Comparison of ENCODE assay signal across 14 mouse cellular contexts in the genomic region with DNA sequence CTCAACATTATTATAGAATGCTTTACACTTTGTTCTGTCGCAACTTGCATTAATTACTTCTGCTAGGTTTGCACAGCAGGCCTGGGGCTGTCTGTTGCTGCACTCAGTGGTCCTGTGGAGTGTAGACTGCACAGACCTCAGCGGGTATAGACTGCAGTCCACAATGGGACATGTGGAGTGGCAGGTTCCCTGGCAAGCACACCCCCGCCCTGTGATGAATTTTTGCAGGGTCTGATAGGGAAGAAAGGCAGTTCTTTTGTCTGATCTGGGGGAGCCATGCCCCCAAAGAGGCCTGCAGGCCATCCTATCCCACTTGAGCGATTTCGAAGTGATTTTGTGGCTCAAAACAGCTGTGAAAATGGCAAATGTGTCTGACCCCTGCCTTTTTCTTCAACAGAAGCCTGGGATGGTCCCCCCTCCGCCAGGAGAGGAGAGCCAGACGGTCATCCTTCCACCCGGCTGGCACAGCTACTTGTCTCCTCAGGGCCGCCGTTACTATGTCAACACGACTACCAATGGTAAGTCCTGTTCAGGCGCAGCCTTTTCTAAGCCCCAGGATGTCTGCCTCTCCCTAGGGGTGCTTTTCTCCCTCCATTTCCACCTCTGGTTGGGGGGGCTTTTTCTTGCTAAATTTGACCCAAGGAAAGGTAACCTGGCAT.
DNase-seq lines count a peak whose midpoint lies in the region; ATAC-seq and TF ChIP-seq lines count a peak whose summit lies in the region.
"Had no signal": no experiment of that assay in that cellular context is flagged by ENCODE, and none has a peak within 500 bp of the region (broad histone marks: within the 10 kb centered on the region; RNA-seq: fewer than 3 reads in every experiment).

No protein-coding gene starts in this region.

- no peak for ATAC-seq in cerebellum, adult (ENCODE audit: insufficient number of reproducible peaks, low FRiP score, low TSS enrichment)
- peak; percentile 59; the same call in 1 of the 2 replicates for ATAC-seq in forebrain, embryonic 11.5 days (replicated peaks; ENCODE audit: low FRiP score)
- ATAC-seq in hindbrain, embryonic 14.5 days (ENCODE audit: low FRiP score), result peak; percentile 78; the same call in 1 of the 2 replicates
- no peak for ATAC-seq in midbrain, postnatal 0 days (ENCODE audit: low FRiP score)
- ATAC-seq in megakaryocyte progenitor cell, adult 5-6 weeks (replicated peaks; ENCODE audit: poor library complexity), result no peak

- H3K27me3 ChIP-seq in forebrain, embryonic 11.5 days (ENCODE audit: control insufficient read depth, insufficient read depth, low read length), result peaks cover 10% of the 10 kb centered on the region
- no peaks in the 10 kb centered on the region for H3K27me3 ChIP-seq in hindbrain, embryonic 14.5 days (ENCODE audit: control insufficient read depth, insufficient read depth, low read length)
- no peaks in the 10 kb centered on the region for H3K27me3 ChIP-seq in midbrain, postnatal 0 days (ENCODE audit: insufficient read depth, low read length)
- H3K27me3 ChIP-seq: limb, embryonic 15.5 days had no signal

- TF ChIP-seq CTCF in midbrain, postnatal 0 days (IDR thresholded peaks at IDR 0.05), result no peak

- H3K4me1 ChIP-seq in forebrain, embryonic 11.5 days (replicated peaks; ENCODE audit: control insufficient read depth, insufficient read depth, low read length), result 0 out of 2 replicates have a peak, but pooled peaks cover 2% of the 10 kb centered on the region
- H3K4me1 ChIP-seq in hindbrain, embryonic 14.5 days (replicated peaks; ENCODE audit: control insufficient read depth, insufficient read depth, low read length), result peaks cover 12% of the 10 kb centered on the region
- H3K4me1 ChIP-seq in midbrain, postnatal 0 days (ENCODE audit: insufficient read depth, low read length), result peaks cover 12% of the 10 kb centered on the region; the same call in 1 of the 2 replicates

- peak; percentile 80 to 86 for DNase-seq in cerebellum, postnatal 10 days
- DNase-seq in forebrain, embryonic 11.5 days (ENCODE audit: low spot score), result peak; percentile 52
- peak; percentile 46 for DNase-seq in hindbrain, embryonic 14.5 days (ENCODE audit: low spot score)
- DNase-seq in midbrain, postnatal 0 days (ENCODE audit: low spot score), result peak; percentile 67
- DNase-seq in frontal cortex, postnatal 25 days (ENCODE audit: low spot score in 2 of 2), result no peak
- no peak for DNase-seq in kidney, adult 9 months
- DNase-seq: adrenal gland, postnatal 36 days; cerebellum, adult 9-11 months; gastrocnemius, postnatal 25 days; heart, postnatal 10 days had no signal

- H3K27ac ChIP-seq in forebrain, embryonic 11.5 days (ENCODE audit: low read depth, low read length), result 0 out of 2 replicates have a peak overlapping the region, but pooled peaks have one; percentile 42
- H3K27ac ChIP-seq in hindbrain, embryonic 14.5 days, result peak overlapping the region; percentile 64
- H3K27ac ChIP-seq in midbrain, postnatal 0 days (ENCODE audit: low read depth, low read length), result peak overlapping the region; percentile 47; the same call in 1 of the 2 replicates
- H3K27ac ChIP-seq: limb, embryonic 15.5 days; stomach, postnatal 0 days had no signal

- H3K36me3 ChIP-seq in forebrain, embryonic 11.5 days (ENCODE audit: control insufficient read depth, insufficient read depth, low read length), result no peaks in the 10 kb centered on the region
- H3K36me3 ChIP-seq in hindbrain, embryonic 14.5 days (replicated peaks; ENCODE audit: control insufficient read depth, insufficient read depth), result no peaks in the 10 kb centered on the region
- H3K36me3 ChIP-seq in midbrain, postnatal 0 days (ENCODE audit: insufficient read depth, low read length), result no peaks in the 10 kb centered on the region
- H3K36me3 ChIP-seq: limb, embryonic 15.5 days had no signal

- no peak overlapping the region for H3K4me2 ChIP-seq in forebrain, embryonic 11.5 days (ENCODE audit: low read depth, low read length, severe bottlenecking)
- no peak overlapping the region for H3K4me2 ChIP-seq in hindbrain, embryonic 14.5 days (replicated peaks)
- no peak overlapping the region for H3K4me2 ChIP-seq in midbrain, postnatal 0 days (ENCODE audit: low read depth, low read length, poor library complexity, severe bottlenecking)
- H3K4me2 ChIP-seq: limb, embryonic 15.5 days had no signal

- H3K4me3 ChIP-seq in forebrain, embryonic 11.5 days (ENCODE audit: low read depth, low read length), result no peak overlapping the region
- no peak overlapping the region for H3K4me3 ChIP-seq in hindbrain, embryonic 14.5 days (replicated peaks; ENCODE audit: low read length)
- no peak overlapping the region for H3K4me3 ChIP-seq in midbrain, postnatal 0 days (ENCODE audit: low read depth, low read length)
- H3K4me3 ChIP-seq: limb, embryonic 15.5 days had no signal

- no peak overlapping the region for H3K9ac ChIP-seq in forebrain, embryonic 11.5 days (ENCODE audit: low read length)
- H3K9ac ChIP-seq in hindbrain, embryonic 14.5 days, result peak overlapping the region; percentile 40
- H3K9ac ChIP-seq in midbrain, postnatal 0 days (replicated peaks; ENCODE audit: low read length, poor library complexity, severe bottlenecking), result 0 out of 2 replicates have a peak overlapping the region, but pooled peaks have one; percentile 33
- H3K9ac ChIP-seq: limb, embryonic 15.5 days had no signal

- 32% methylated on average over 12 of the region's 12 CpGs for WGBS in forebrain, embryonic 11.5 days
- 23% methylated on average over 12 of the region's 12 CpGs for WGBS in hindbrain, embryonic 14.5 days
- 34% methylated on average over 12 of the region's 12 CpGs for WGBS in midbrain, postnatal 0 days

- H3K9me3 ChIP-seq in forebrain, embryonic 11.5 days (ENCODE audit: control insufficient read depth, low read length), result no peaks in the 10 kb centered on the region
- no peaks in the 10 kb centered on the region for H3K9me3 ChIP-seq in hindbrain, embryonic 14.5 days (ENCODE audit: control insufficient read depth, low read length)
- no peaks in the 10 kb centered on the region for H3K9me3 ChIP-seq in midbrain, postnatal 0 days (ENCODE audit: low read length)
- H3K9me3 ChIP-seq: limb, embryonic 15.5 days had no signal

Comparison
In these comparisons a context has a peak if more than half of its experiments do, and no peak if none do; other contexts are left out.
1. DNase-seq: peak in cerebellum, postnatal 10 days (2 of 2), forebrain, embryonic 11.5 days (single experiment), hindbrain, embryonic 14.5 days (single experiment) and midbrain, postnatal 0 days (single experiment); none in frontal cortex, postnatal 25 days (0 of 2) and kidney, adult 9 months (single experiment).
2. ATAC-seq: peak in forebrain, embryonic 11.5 days (single experiment) and hindbrain, embryonic 14.5 days (single experiment); none in cerebellum, adult (single experiment), midbrain, postnatal 0 days (single experiment) and megakaryocyte progenitor cell, adult 5-6 weeks (single experiment).
3. Peak in every context shown above with its lines, with median percentiles within 50 percentile points of each other: H3K27ac ChIP-seq.